Mouse (Mus musculus): Measurements from ENCODE around the gene Sdr16c6. TPM values are rescaled to one million over a fixed set of nuclear protein-coding genes. Genes with fewer than 3 reads are reported as not detected.

Gene Sdr16c6
- polyA plus RNA-seq (2012; rRNA removed): not detected in 2 replicates
- not detected in 2 replicates for polyA plus RNA-seq (2014; fragmentation: Nextera tagmentation; extraction: Ambion mirVana)

GRCm38 (mm10) chr4:4077372-4077771 lies at the start of gene Sdr16c6:
Sdr16c6 (minus strand) TSS chr4:4077522.
- TF ChIP-seq EP300 (IDR thresholded peaks at IDR 0.05; ENCODE audit: low read depth) (no peak), CTCF (IDR thresholded peaks at IDR 0.05; ENCODE audit: low read depth) (no peak)
- Histone ChIP-seq H3K27me3 (ENCODE audit: control insufficient read depth, insufficient read depth, low read length) (no peaks in the 10 kb centered on the region), H3K9me3 (ENCODE audit: control insufficient read depth, low read length) (no peaks in the 10 kb centered on the region), H3K4me2 (ENCODE audit: low read depth) (no peak within 1 kb of the TSS), H3K27ac (no peak within 1 kb of the TSS), H3K36me3 (replicated peaks; ENCODE audit: control insufficient read depth, insufficient read depth, low read depth) (no peaks in the 10 kb centered on the region), H3K9ac (replicated peaks) (no peak within 1 kb of the TSS), H3K4me3 (ENCODE audit: insufficient read depth in 1 of 2, low read depth in 2 of 2, low read length in 2 of 2) (no peak within 1 kb of the TSS), H3K4me1 (replicated peaks; ENCODE audit: control insufficient read depth in 2 of 2, insufficient read depth in 2 of 2, low read length in 1 of 2) (no peaks in the 10 kb centered on the region)
- DNase-seq (ENCODE audit: low read depth in 3 of 3, low spot score in 3 of 3) (no peak), ATAC-seq (ENCODE audit: insufficient read depth) (no peak)
- WGBS (ENCODE audit: insufficient replicate concordance): 51% methylated on average over 3 of the region's 3 CpGs

- H3K4me1 ChIP-seq (replicated peaks; ENCODE audit: control insufficient read depth in 2 of 2, insufficient read depth in 2 of 2, low read length in 1 of 2): no peaks in the 10 kb centered on the region
- TF ChIP-seq EP300 (IDR thresholded peaks at IDR 0.05; ENCODE audit: low read depth) (no peak), CTCF (IDR thresholded peaks at IDR 0.05; ENCODE audit: low read depth) (no peak)
- no peak overlapping the region for H3K4me3 ChIP-seq (ENCODE audit: insufficient read depth in 1 of 2, low read depth in 2 of 2, low read length in 2 of 2)
- DNase-seq (ENCODE audit: low read depth in 3 of 3, low spot score in 3 of 3): no peak
- no peaks in the 10 kb centered on the region for H3K9me3 ChIP-seq (ENCODE audit: control insufficient read depth, low read length)
- no peak overlapping the region for H3K27ac ChIP-seq
- H3K27me3 ChIP-seq (ENCODE audit: control insufficient read depth, insufficient read depth, low read length): no peaks in the 10 kb centered on the region
- H3K36me3 ChIP-seq (replicated peaks; ENCODE audit: control insufficient read depth, insufficient read depth, low read depth): no peaks in the 10 kb centered on the region
- H3K9ac ChIP-seq (replicated peaks): no peak overlapping the region
- ATAC-seq (ENCODE audit: insufficient read depth): no peak
- H3K4me2 ChIP-seq (ENCODE audit: low read depth): no peak overlapping the region
These were observed 2.9 kb upstream of the Sdr16c6 start for GRCm38 (mm10) chr4:4080180-4080579.

GRCm38 (mm10) chr4:4079132-4079531 lies 1.8 kb upstream of the Sdr16c6 start:
- Histone ChIP-seq H3K4me2 (ENCODE audit: low read depth) (no peak overlapping the region), H3K4me3 (ENCODE audit: insufficient read depth in 1 of 2, low read depth in 2 of 2, low read length in 2 of 2) (no peak overlapping the region), H3K9me3 (ENCODE audit: control insufficient read depth, low read length) (no peaks in the 10 kb centered on the region), H3K4me1 (replicated peaks; ENCODE audit: control insufficient read depth in 2 of 2, insufficient read depth in 2 of 2, low read length in 1 of 2) (no peaks in the 10 kb centered on the region), H3K9ac (replicated peaks) (no peak overlapping the region), H3K27me3 (ENCODE audit: control insufficient read depth, insufficient read depth, low read length) (no peaks in the 10 kb centered on the region), H3K27ac (no peak overlapping the region), H3K36me3 (replicated peaks; ENCODE audit: control insufficient read depth, insufficient read depth, low read depth) (no peaks in the 10 kb centered on the region)
- ATAC-seq (ENCODE audit: insufficient read depth): no peak
- TF ChIP-seq EP300 (IDR thresholded peaks at IDR 0.05; ENCODE audit: low read depth): no peak
- TF ChIP-seq CTCF (IDR thresholded peaks at IDR 0.05; ENCODE audit: low read depth): no peak
- 64% methylated on average over 3 of the region's 3 CpGs for WGBS (ENCODE audit: insufficient replicate concordance)
- DNase-seq (ENCODE audit: low read depth in 3 of 3, low spot score in 3 of 3): no peak

GRCm38 (mm10) chr4:4076001-4076400 lies 1.3 kb downstream of the Sdr16c6 start:
- Histone ChIP-seq H3K4me1 (replicated peaks; ENCODE audit: control insufficient read depth in 2 of 2, insufficient read depth in 2 of 2, low read length in 1 of 2) (no peaks in the 10 kb centered on the region), H3K27ac (no peak overlapping the region), H3K9ac (replicated peaks) (no peak overlapping the region), H3K36me3 (replicated peaks; ENCODE audit: control insufficient read depth, insufficient read depth, low read depth) (no peaks in the 10 kb centered on the region), H3K27me3 (ENCODE audit: control insufficient read depth, insufficient read depth, low read length) (no peaks in the 10 kb centered on the region), H3K4me3 (ENCODE audit: insufficient read depth in 1 of 2, low read depth in 2 of 2, low read length in 2 of 2) (no peak overlapping the region), H3K9me3 (ENCODE audit: control insufficient read depth, low read length) (no peaks in the 10 kb centered on the region), H3K4me2 (ENCODE audit: low read depth) (no peak overlapping the region)
- TF ChIP-seq CTCF (IDR thresholded peaks at IDR 0.05; ENCODE audit: low read depth): no peak
- no peak for TF ChIP-seq EP300 (IDR thresholded peaks at IDR 0.05; ENCODE audit: low read depth)
- WGBS (ENCODE audit: insufficient replicate concordance): 73% methylated on average over 2 of the region's 2 CpGs
- ATAC-seq (ENCODE audit: insufficient read depth): no peak
- DNase-seq (ENCODE audit: low read depth in 3 of 3, low spot score in 3 of 3): no peak

Other genes starting within 250 kb of the Sdr16c6 start
- gene Gm11808, start 103.9 kb downstream of the Sdr16c6 start, polyA plus RNA-seq (2012; rRNA removed): 798 and 1,702 TPM in 2 replicates
- 798 and 802 TPM in 2 replicates for gene Gm11808, start 103.9 kb downstream of the Sdr16c6 start, polyA plus RNA-seq (2014; fragmentation: Nextera tagmentation; extraction: Ambion mirVana)